Mouse (Mus musculus) lung, embryonic 14.5 days (tissue): ENCODE measurements around the gene Ankrd22. TPM values are rescaled to one million over a fixed set of nuclear protein-coding genes. Genes with fewer than 3 reads are reported as not detected.

Source experiments
- ATAC-seq: fragments of 200-750 bp; cut with Nextera tagmentation; 2 replicates; pipeline ENCODE4 v1.8.0; 2017; ENCODE audit warnings: mild to moderate bottlenecking, moderate TSS enrichment, moderate library complexity; ENCODE audit not compliant: insufficient read depth
- DNase-seq: peaks from one replicate; pipeline ENCODE4 v3.0.0-alpha.2; 2015
- H3K27ac ChIP-seq: fragments of 300-500 bp; sonication (generic); 2 replicates; pipeline ENCODE4 v1.5.1; 2014; ENCODE audit warnings: low read depth, mild to moderate bottlenecking, moderate library complexity
- H3K27me3 ChIP-seq: fragments of 300-500 bp; sonication (generic); 2 replicates; pipeline ENCODE4 v1.6.1; 2014; ENCODE audit warnings: low read length, control low read depth; ENCODE audit not compliant: insufficient read depth
- H3K36me3 ChIP-seq: fragments of 300-500 bp; sonication (generic); 2 replicates; pipeline ENCODE4 v1.6.1; 2014; ENCODE audit warnings: control low read depth; ENCODE audit not compliant: insufficient read depth
- H3K4me1 ChIP-seq: fragments of 300-500 bp; sonication (generic); 2 replicates; pipeline ENCODE4 v1.6.1; 2014; ENCODE audit warnings: antibody characterized with exemption, control low read depth; ENCODE audit not compliant: insufficient read depth
- H3K4me2 ChIP-seq: fragments of 300-500 bp; sonication (generic); 2 replicates; pipeline ENCODE4 v1.6.1; 2014; ENCODE audit warnings: mild to moderate bottlenecking
- H3K4me3 ChIP-seq: fragments of 300-500 bp; sonication (generic); 2 replicates; pipeline ENCODE4 v1.5.1; 2014; ENCODE audit warnings: low read depth, low read length
- H3K9ac ChIP-seq: fragments of 300-500 bp; sonication (generic); 2 replicates; pipeline ENCODE4 v1.6.1; 2014
- H3K9me3 ChIP-seq: fragments of 300-500 bp; sonication (generic); 2 replicates; pipeline ENCODE4 v1.6.1; 2016; ENCODE audit warnings: low read depth, low read length, control low read depth
- CTCF ChIP-seq: IDR thresholded peaks from 2 replicates; pipeline ENCODE4 v1.5.1; 2016; ENCODE audit warnings: antibody characterized with exemption, low read depth
- WGBS: fragments of 180-500 bp; shearing (Covaris S2); extraction: QIAGEN DNeasy Blood & Tissue Kit; methylation state at CpG from one replicate; pipeline ENCODE4 v1.1.7; 2014; 5-methylcytosine and 5-hydroxymethylcytosine counted together
- polyA plus RNA-seq: library from polyadenylated mRNA; unstranded; fragments of >200 nt; fragmentation: Nextera tagmentation; extraction: Ambion mirVana; gene quantifications from 2 replicates; pipeline ENCODE4 v1.2.1, GENCODE M21; 2014

The Ankrd22 gene
- polyA plus RNA-seq, 1 experiment from 2014 or later: not detected

DNA sequence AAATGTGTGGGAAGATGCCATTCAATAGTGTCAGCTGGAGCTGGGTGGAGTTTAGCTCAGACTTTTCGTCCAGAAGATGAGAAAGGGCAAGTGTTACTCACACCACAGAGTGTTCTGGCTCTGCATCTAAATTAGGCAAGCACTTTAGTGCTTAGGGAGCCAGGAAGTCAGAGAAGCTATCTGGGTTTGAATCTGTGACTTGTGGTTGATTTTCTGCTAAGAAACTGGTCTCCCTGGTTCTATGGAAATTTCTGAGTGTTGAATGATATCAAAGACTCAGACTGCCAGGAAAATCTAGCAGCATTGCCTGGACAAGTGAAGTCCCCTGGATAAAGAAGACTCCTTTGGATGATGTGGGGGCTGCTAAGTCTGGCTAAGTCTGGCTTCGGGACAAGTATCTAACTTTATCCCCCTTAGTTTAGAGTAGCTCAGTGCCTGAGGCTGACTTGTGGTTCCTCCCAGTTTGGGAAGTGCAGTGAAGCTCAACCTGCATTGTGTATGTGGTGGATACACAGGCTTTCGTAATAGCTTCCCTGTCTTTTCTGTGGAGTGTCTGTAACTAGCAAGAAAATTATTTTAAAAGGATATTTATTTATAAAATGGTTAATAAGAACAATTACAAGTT lies 45.6 kb downstream of the Ankrd22 start:
- no peaks in the 10 kb centered on the region for H3K9me3 ChIP-seq
- H3K4me3 ChIP-seq: no peak overlapping the region
- ATAC-seq: no peak
- no peak overlapping the region for H3K27ac ChIP-seq
- H3K4me1 ChIP-seq: no peaks in the 10 kb centered on the region
- H3K4me2 ChIP-seq: no peak overlapping the region
- WGBS: 59% methylated on average over 3 of the region's 3 CpGs
- H3K9ac ChIP-seq: no peak overlapping the region
- H3K27me3 ChIP-seq: no peaks in the 10 kb centered on the region
- DNase-seq: no peak
- TF ChIP-seq CTCF: no peak
- no peaks in the 10 kb centered on the region for H3K36me3 ChIP-seq

GRCm38 (mm10) chr19:34119653-34120052 lies 46.2 kb downstream of the Ankrd22 start:
- H3K9ac ChIP-seq: no peak overlapping the region
- no peaks in the 10 kb centered on the region for H3K4me1 ChIP-seq
- WGBS: 55% methylated on average over 4 of the region's 4 CpGs
- no peak overlapping the region for H3K27ac ChIP-seq
- H3K27me3 ChIP-seq: no peaks in the 10 kb centered on the region
- H3K4me3 ChIP-seq: no peak overlapping the region
- no peaks in the 10 kb centered on the region for H3K36me3 ChIP-seq
- DNase-seq (no peak), ATAC-seq (no peak)
- TF ChIP-seq CTCF: no peak
- H3K4me2 ChIP-seq: no peak overlapping the region
- H3K9me3 ChIP-seq: no peaks in the 10 kb centered on the region

DNA sequence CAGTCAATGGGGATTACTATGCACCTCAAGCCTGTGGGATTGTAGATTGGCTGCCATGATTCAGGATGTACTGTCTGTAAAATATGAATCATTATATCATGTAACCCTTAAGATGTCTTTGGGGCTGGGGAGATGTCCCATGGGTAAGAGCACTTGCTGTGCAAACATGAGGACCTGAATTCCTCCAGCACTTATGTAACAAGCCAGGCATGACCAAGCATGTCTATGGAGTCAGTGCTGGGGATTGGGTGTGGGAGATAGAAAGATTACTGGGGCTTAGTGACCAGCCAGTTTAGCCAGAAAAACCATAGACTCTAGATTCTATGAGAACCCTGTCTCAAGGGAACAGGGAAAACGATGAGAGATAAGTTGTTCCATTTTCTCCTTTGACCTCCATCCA lies 46.8 kb downstream of the Ankrd22 start:
- Histone ChIP-seq H3K4me2 (no peak overlapping the region), H3K36me3 (no peaks in the 10 kb centered on the region), H3K27me3 (no peaks in the 10 kb centered on the region), H3K4me3 (no peak overlapping the region), H3K27ac (no peak overlapping the region), H3K9me3 (no peaks in the 10 kb centered on the region), H3K4me1 (no peaks in the 10 kb centered on the region), H3K9ac (no peak overlapping the region)
- no peak for DNase-seq
- WGBS: 57% methylated on average over 1 of the region's 1 CpGs
- no peak for TF ChIP-seq CTCF
- no peak for ATAC-seq

GRCm38 (mm10) chr19:34104841-34105240 lies 61.0 kb downstream of the Ankrd22 start:
- DNase-seq (no peak), ATAC-seq (no peak)
- no peaks in the 10 kb centered on the region for H3K9me3 ChIP-seq
- no peak overlapping the region for H3K27ac ChIP-seq
- no peak overlapping the region for H3K9ac ChIP-seq
- TF ChIP-seq CTCF: no peak
- 81% methylated on average over 3 of the region's 3 CpGs for WGBS
- no peaks in the 10 kb centered on the region for H3K36me3 ChIP-seq
- H3K4me3 ChIP-seq: no peak overlapping the region
- no peaks in the 10 kb centered on the region for H3K4me1 ChIP-seq
- no peak overlapping the region for H3K4me2 ChIP-seq
- H3K27me3 ChIP-seq: no peaks in the 10 kb centered on the region

- no peaks in the 10 kb centered on the region for H3K36me3 ChIP-seq
- no peak for DNase-seq
- no peak overlapping the region for H3K9ac ChIP-seq
- no peak for ATAC-seq
- H3K27ac ChIP-seq: no peak overlapping the region
- H3K9me3 ChIP-seq: no peaks in the 10 kb centered on the region
- no peak overlapping the region for H3K4me2 ChIP-seq
- H3K27me3 ChIP-seq: no peaks in the 10 kb centered on the region
- H3K4me1 ChIP-seq: no peaks in the 10 kb centered on the region
- TF ChIP-seq CTCF: no peak
- no peak overlapping the region for H3K4me3 ChIP-seq
- WGBS: 86% methylated on average over 7 of the region's 7 CpGs
Measured at GRCm38 (mm10) chr19:34101888-34102287, 64.0 kb downstream of the Ankrd22 start.

DNA sequence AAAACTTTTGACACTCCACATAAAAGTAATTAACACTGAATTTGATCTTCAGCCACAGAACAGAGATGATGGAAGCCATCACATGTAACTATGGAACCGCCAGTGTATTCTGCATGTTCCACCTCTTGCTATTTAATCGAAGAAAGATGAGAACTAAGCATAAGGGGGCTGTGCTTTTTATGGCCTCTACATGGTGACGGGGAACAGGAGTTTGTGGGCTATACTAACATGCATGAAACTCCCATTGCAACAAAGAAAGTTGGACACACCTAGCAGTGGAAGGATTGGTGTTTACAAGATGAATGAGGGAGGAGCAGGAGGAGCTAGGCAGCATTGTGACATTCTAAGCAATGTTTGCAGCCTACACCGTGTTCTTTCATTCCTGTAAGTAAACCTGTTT lies 65.2 kb downstream of the Ankrd22 start, which contains the start of gene Lipm:
TSS of gene Lipm (plus strand) at position 301 of the 400 bp plus-strand sequence.
- Histone ChIP-seq H3K4me3 (no peak within 1 kb of the TSS), H3K9ac (no peak within 1 kb of the TSS), H3K4me1 (no peaks in the 10 kb centered on the region), H3K9me3 (no peaks in the 10 kb centered on the region), H3K4me2 (no peak within 1 kb of the TSS), H3K27me3 (no peaks in the 10 kb centered on the region), H3K36me3 (no peaks in the 10 kb centered on the region), H3K27ac (no peak within 1 kb of the TSS)
- no peak for DNase-seq
- WGBS: 83% methylated on average over 4 of the region's 4 CpGs
- TF ChIP-seq CTCF: no peak
- no peak for ATAC-seq

GRCm38 (mm10) chr19:34096228-34096627 lies 69.6 kb downstream of the Ankrd22 start:
- Histone ChIP-seq H3K4me2 (no peak overlapping the region), H3K9ac (no peak overlapping the region), H3K4me1 (no peaks in the 10 kb centered on the region), H3K9me3 (no peaks in the 10 kb centered on the region), H3K4me3 (no peak overlapping the region), H3K36me3 (no peaks in the 10 kb centered on the region), H3K27ac (no peak overlapping the region), H3K27me3 (no peaks in the 10 kb centered on the region)
- TF ChIP-seq CTCF: 0 out of 2 replicates have a peak, but pooled peaks have one; percentile 6
- no peak for ATAC-seq
- peak; percentile 7 for DNase-seq
- WGBS: 41% methylated on average over 1 of the region's 1 CpGs
